In genomic region chr1:189080797-189081196, GRCm38 (mm10) we compare ENCODE assay signal across 8 mouse cellular contexts.
DNase-seq lines count a peak whose midpoint lies in the region; ATAC-seq and TF ChIP-seq lines count a peak whose summit lies in the region.

No protein-coding gene starts in this region.

- ATAC-seq in CD4-positive, CD25-positive, alpha-beta regulatory T cell, adult 4 months, result no peak
- peak; percentile 69; the same call in 1 of the 2 replicates for ATAC-seq in hindbrain, embryonic 14.5 days (ENCODE audit: low FRiP score)
- ATAC-seq in megakaryocyte progenitor cell, adult 5-6 weeks (replicated peaks; ENCODE audit: poor library complexity), result peak; percentile 79

- H3K4me2 ChIP-seq in hindbrain, embryonic 14.5 days (replicated peaks), result no peak overlapping the region

- intact Hi-C loops in left cerebral cortex, adult 2 months (cut with DNase I), result no loop called here

- peak; percentile 35 for DNase-seq in CD4-positive, CD25-positive, alpha-beta regulatory T cell, adult 2 months (ENCODE audit: low read depth, low spot score)
- DNase-seq in cerebellum, adult 8-10 months, result peak; percentile 21
- DNase-seq in frontal cortex, postnatal 10 days (ENCODE audit: low spot score in 2 of 2), result peak; percentile 15 to 34
- peak; percentile 72 for DNase-seq in hindbrain, embryonic 14.5 days (ENCODE audit: low spot score)
- peak; percentile 46 to 49 for DNase-seq in left cerebral cortex, adult 2 months (ENCODE audit: extremely low spot score in 1 of 2, low spot score in 2 of 2)

- H3K4me3 ChIP-seq in hindbrain, embryonic 14.5 days (replicated peaks; ENCODE audit: low read length), result no peak overlapping the region
- H3K4me3 ChIP-seq in left cerebral cortex, adult 2 months, result no peak overlapping the region
- no peak overlapping the region for H3K4me3 ChIP-seq in small intestine, adult 2 months (ENCODE audit: low read depth, low read length)

- peaks cover 14% of the 10 kb centered on the region; the same call in 1 of the 2 replicates for H3K9me3 ChIP-seq in hindbrain, embryonic 14.5 days (ENCODE audit: control insufficient read depth, low read length)

- H3K27ac ChIP-seq in hindbrain, embryonic 14.5 days, result no peak overlapping the region
- no peak overlapping the region for H3K27ac ChIP-seq in left cerebral cortex, adult 2 months
- no peak overlapping the region for H3K27ac ChIP-seq in small intestine, adult 2 months (ENCODE audit: insufficient read depth, low read depth, low read length)

- TF ChIP-seq POLR2A in small intestine, adult 2 months (IDR thresholded peaks at IDR 0.05; ENCODE audit: low read depth, low read length), result no peak

- no peaks in the 10 kb centered on the region for H3K27me3 ChIP-seq in hindbrain, embryonic 14.5 days (ENCODE audit: control insufficient read depth, insufficient read depth, low read length)
- H3K27me3 ChIP-seq in small intestine, adult 2 months (ENCODE audit: control insufficient read depth, insufficient read depth, low read length), result no peaks in the 10 kb centered on the region

- peak; percentile 73 for TF ChIP-seq CTCF in left cerebral cortex, adult 2 months (IDR thresholded peaks at IDR 0.05)
- peak; percentile 71 for TF ChIP-seq CTCF in small intestine, adult 2 months (IDR thresholded peaks at IDR 0.05; ENCODE audit: extremely low read depth, insufficient read length, insufficient replicate concordance, low read depth, low read length)

- no peak overlapping the region for H3K9ac ChIP-seq in hindbrain, embryonic 14.5 days

- H3K4me1 ChIP-seq in hindbrain, embryonic 14.5 days (replicated peaks; ENCODE audit: control insufficient read depth, insufficient read depth, low read length), result no peaks in the 10 kb centered on the region
- H3K4me1 ChIP-seq in small intestine, adult 2 months (ENCODE audit: control insufficient read depth, insufficient read depth, insufficient read length, low read length), result peaks cover 2% of the 10 kb centered on the region; the same call in 1 of the 2 replicates

- WGBS in hindbrain, embryonic 14.5 days, result 21% methylated on average over 9 of the region's 9 CpGs
- 14% methylated on average over 9 of the region's 9 CpGs for WGBS in small intestine, adult 2 months

- no peaks in the 10 kb centered on the region for H3K36me3 ChIP-seq in hindbrain, embryonic 14.5 days (replicated peaks; ENCODE audit: control insufficient read depth, insufficient read depth)
- H3K36me3 ChIP-seq in small intestine, adult 2 months (ENCODE audit: control insufficient read depth, insufficient read depth, low read length), result no peaks in the 10 kb centered on the region

Comparison
In these comparisons a context has a peak if more than half of its experiments do, and no peak if none do; other contexts are left out.
1. DNase-seq: peak in every context shown above with its lines; median percentile 72 in hindbrain, embryonic 14.5 days; 48 in left cerebral cortex, adult 2 months; 35 in CD4-positive, CD25-positive, alpha-beta regulatory T cell, adult 2 months; 24 in frontal cortex, postnatal 10 days; 21 in cerebellum, adult 8-10 months.